Mouse (Mus musculus) limb, embryonic 14.5 days (tissue): Measurements from ENCODE around the gene Tdgf1. TPM values are rescaled to one million over a fixed set of nuclear protein-coding genes. Genes with fewer than 3 reads are reported as not detected.
A peak's percentile ranks its signal among the peaks of the same experiment; 100 is the strongest.

Experiments used
- ATAC-seq: fragments of 200-750 bp; cut with Nextera tagmentation; 2 replicates; pipeline ENCODE4 v1.8.0; 2017; ENCODE audit warnings: low read depth, moderate number of reproducible peaks, moderate TSS enrichment; ENCODE audit not compliant: low FRiP score
- DNase-seq: peaks from one replicate; pipeline ENCODE4 v3.0.0-alpha.2; 2015; ENCODE audit warnings: low spot score
- H3K27ac ChIP-seq: fragments of 300-500 bp; sonication (generic); replicated peaks from 2 replicates; pipeline ENCODE4 v1.5.1; 2014; ENCODE audit warnings: low read depth, mild to moderate bottlenecking, low read length, moderate library complexity, mixed read lengths
- H3K27me3 ChIP-seq: fragments of 300-500 bp; sonication (generic); 2 replicates; pipeline ENCODE4 v1.6.1; 2014; ENCODE audit warnings: low read length, mixed read lengths; ENCODE audit not compliant: control insufficient read depth, insufficient read depth
- H3K36me3 ChIP-seq: fragments of 300-500 bp; sonication (generic); 2 replicates; pipeline ENCODE4 v1.6.1; 2014; ENCODE audit warnings: mild to moderate bottlenecking, low read length, moderate library complexity, mixed read lengths; ENCODE audit not compliant: control insufficient read depth, insufficient read depth
- H3K4me1 ChIP-seq: fragments of 300-500 bp; sonication (generic); 2 replicates; pipeline ENCODE4 v1.6.1; 2014; ENCODE audit warnings: antibody characterized with exemption, low read length, mixed read lengths; ENCODE audit not compliant: control insufficient read depth, insufficient read depth
- H3K4me2 ChIP-seq: fragments of 300-500 bp; sonication (generic); replicated peaks from 2 replicates; pipeline ENCODE4 v1.6.1; 2014; ENCODE audit warnings: low read depth, mild to moderate bottlenecking, low read length, moderate library complexity; ENCODE audit not compliant: severe bottlenecking
- H3K4me3 ChIP-seq: fragments of 300-500 bp; sonication (generic); replicated peaks from 2 replicates; pipeline ENCODE4 v1.5.1; 2014; ENCODE audit warnings: low read length
- H3K9ac ChIP-seq: fragments of 300-500 bp; sonication (generic); 2 replicates; pipeline ENCODE4 v1.6.1; 2014; ENCODE audit warnings: mild to moderate bottlenecking, low read depth, low read length, moderate library complexity; ENCODE audit not compliant: severe bottlenecking
- H3K9me3 ChIP-seq: fragments of 300-500 bp; sonication (generic); 2 replicates; pipeline ENCODE4 v1.6.1; 2016; ENCODE audit warnings: low read length; ENCODE audit not compliant: control insufficient read depth
- POLR2A ChIP-seq: fragments of 200-500 bp; IDR thresholded peaks from 2 replicates; pipeline ENCODE4 v1.8.0; 2012; ENCODE audit warnings: inconsistent platforms, mild to moderate bottlenecking, moderate library complexity, borderline replicate concordance; ENCODE audit not compliant: insufficient read depth, insufficient read length; ENCODE audit errors: extremely low read depth
- WGBS: fragments of 180-500 bp; shearing (Covaris S2); extraction: QIAGEN DNeasy Blood & Tissue Kit; methylation state at CpG from one replicate; pipeline ENCODE4 v1.1.7; 2014; 5-methylcytosine and 5-hydroxymethylcytosine counted together
- polyA plus RNA-seq, 2 experiments: library from polyadenylated mRNA; depleted of rRNA in 1 of 2; stranded (reverse) in 1 of 2; unstranded in 1 of 2; fragments of >200 nt; fragmentation: Nextera tagmentation in 1 of 2; extraction: Ambion mirVana in 1 of 2; gene quantifications; 2 replicates each; pipeline versions ENCODE4 v1.2.1 to v1.2.3; 2012 to 2014

Tdgf1 gene
- polyA plus RNA-seq, 2 experiments = 0.38 to 0.40 TPM

DNA sequence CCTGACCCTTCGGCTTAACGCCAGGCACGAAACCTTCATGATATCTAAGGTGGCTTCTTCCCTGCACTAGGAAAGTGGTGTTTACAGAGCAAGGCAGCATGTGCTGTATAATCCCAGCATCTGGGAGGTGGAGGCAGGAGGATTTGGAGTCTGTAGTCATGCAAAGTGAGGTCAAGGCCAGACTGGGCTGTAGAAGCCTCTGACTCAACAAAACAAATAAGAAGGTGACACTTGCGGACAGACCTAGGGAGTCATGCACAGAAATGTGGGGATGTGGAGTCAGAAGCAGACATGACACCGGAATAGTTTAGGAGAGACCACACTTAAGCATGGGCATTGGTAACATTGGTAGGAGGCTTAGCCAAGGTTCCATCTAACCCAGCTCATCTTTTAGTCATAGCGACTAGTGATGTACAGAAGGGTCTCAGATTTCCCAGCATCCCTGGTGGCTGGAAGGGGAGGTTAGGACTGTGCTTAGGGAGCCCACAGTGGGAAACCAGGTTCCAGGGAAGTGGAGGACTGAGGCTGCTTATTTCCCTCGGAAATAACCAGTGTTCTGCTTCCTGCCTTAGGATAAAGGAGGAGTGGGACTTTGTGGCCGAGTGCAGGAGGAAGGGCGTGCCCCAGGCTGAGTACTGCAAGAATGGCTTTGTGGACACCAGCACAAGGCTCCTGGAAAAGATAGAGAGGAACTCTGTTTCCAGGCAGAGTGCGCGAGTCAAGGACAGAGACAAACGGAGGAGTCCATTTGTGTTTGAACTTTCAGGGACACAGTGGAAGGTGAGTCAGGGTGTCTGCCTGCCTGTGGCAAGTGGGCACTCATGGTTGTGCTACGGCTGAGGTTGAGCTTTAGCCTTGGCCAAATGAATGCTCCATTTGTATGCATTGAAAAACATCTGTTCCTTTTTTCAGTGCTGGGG lies 14.5 kb upstream of the Tdgf1 start:
- WGBS = 87% methylated on average over 13 of the region's 13 CpGs

DNA sequence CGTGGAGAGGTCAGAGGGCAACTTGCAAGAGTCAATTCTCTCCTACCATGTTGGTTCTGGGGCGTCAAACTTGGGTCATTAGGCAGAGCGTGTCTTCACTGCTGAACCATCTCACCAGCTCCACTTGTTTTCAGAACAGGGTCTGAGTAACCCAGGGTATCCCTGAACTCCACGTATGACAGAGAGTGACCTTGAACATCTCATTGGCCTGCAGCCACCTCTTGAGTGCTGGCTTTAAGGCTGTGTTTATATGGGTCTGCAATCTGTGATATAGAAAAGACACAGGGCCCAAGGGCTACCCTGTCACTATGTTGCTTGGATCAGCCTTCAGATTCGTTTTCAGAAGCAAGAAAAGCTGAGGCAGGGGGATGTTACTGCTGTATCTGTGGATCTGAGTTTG lies 13.7 kb upstream of the Tdgf1 start:
- ATAC-seq (no peak), DNase-seq (no peak)
- H3K27me3 ChIP-seq = 0 out of 2 replicates have a peak, but pooled peaks cover 2% of the 10 kb centered on the region
- no peak overlapping the region for H3K4me2 ChIP-seq
- no peaks in the 10 kb centered on the region for H3K4me1 ChIP-seq
- H3K36me3 ChIP-seq = no peaks in the 10 kb centered on the region
- no peak for TF ChIP-seq POLR2A
- no peaks in the 10 kb centered on the region for H3K9me3 ChIP-seq
- 82% methylated on average over 5 of the region's 5 CpGs for WGBS
- H3K27ac ChIP-seq = no peak overlapping the region
- H3K4me3 ChIP-seq = no peak overlapping the region
- no peak overlapping the region for H3K9ac ChIP-seq

More for the DNA sequence above, 14.5 kb upstream of the Tdgf1 start:
- Histone ChIP-seq H3K4me2 (no peak overlapping the region), H3K27me3 (no peaks in the 10 kb centered on the region), H3K4me1 (no peaks in the 10 kb centered on the region), H3K27ac (no peak overlapping the region), H3K9me3 (no peaks in the 10 kb centered on the region), H3K36me3 (no peaks in the 10 kb centered on the region), H3K9ac (no peak overlapping the region), H3K4me3 (no peak overlapping the region)
- ATAC-seq (no peak), DNase-seq (no peak)
- no peak for TF ChIP-seq POLR2A

DNA sequence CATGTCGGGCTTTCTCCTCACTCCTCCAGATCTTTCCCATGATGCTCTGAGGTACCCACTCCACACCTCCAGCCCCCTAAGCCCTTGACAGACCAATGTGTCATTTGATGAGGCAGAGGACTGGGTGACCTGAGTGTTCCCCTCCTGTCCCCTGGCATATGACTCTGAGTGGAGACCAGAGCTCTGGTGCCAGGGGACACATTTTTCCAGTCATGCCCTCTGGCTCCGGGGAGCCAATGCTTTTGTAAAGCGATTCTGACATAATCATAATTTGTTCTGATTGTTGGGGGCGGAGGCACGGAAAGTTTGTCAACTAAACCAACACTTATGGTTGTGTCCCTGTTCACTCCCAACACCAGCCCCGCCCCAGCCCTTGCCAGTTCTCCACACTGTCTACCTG lies 10.0 kb upstream of the Tdgf1 start:
- H3K4me2 ChIP-seq = no peak overlapping the region
- H3K4me1 ChIP-seq = no peaks in the 10 kb centered on the region
- no peak for ATAC-seq
- no peak overlapping the region for H3K27ac ChIP-seq
- no peak overlapping the region for H3K9ac ChIP-seq
- no peak for TF ChIP-seq POLR2A
- no peaks in the 10 kb centered on the region for H3K9me3 ChIP-seq
- no peaks in the 10 kb centered on the region for H3K36me3 ChIP-seq
- no peak overlapping the region for H3K4me3 ChIP-seq
- DNase-seq = no peak
- peaks cover 12% of the 10 kb centered on the region; the same call in 1 of the 2 replicates for H3K27me3 ChIP-seq
- WGBS = 82% methylated on average over 6 of the region's 6 CpGs

DNA sequence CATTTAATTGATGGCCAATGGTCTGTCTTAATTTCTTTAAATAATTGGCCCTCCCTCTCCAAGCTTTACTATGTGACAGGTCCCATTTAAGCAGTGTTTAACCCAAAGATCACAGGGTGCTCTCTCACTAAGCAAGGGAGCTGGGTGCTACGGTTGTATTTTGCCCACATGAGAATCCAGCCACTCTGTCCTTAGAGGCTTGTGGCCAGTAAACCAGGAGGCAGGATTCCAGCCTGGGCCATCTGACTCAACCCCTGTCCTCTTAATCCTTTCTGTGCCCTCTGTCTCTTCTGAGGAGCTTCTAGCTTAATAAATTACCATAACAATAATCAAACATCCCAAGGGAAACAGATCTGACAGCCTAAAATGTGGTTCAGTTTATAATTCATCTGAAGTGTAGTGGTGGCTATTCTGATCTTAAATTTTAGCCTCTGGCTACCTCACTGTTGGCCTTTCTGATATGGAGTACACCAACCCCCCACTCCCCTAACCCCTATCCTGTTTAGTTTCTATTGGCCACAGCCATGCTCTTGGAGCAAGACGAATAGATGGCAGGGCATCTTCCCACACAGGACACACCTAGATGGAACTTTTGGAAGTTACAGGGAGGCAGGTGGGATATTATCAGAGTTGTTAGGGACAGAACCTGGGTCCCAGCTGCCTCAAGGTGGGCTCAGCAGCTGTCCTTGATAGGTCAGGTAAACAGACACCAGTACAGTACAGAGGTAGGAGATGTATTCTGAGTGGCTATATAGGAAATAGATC lies 8.9 kb upstream of the Tdgf1 start:
- Histone ChIP-seq H3K27me3 (peaks cover 12% of the 10 kb centered on the region; the same call in 1 of the 2 replicates), H3K4me3 (no peak overlapping the region), H3K36me3 (no peaks in the 10 kb centered on the region), H3K9me3 (no peaks in the 10 kb centered on the region), H3K9ac (no peak overlapping the region), H3K4me2 (no peak overlapping the region), H3K4me1 (no peaks in the 10 kb centered on the region), H3K27ac (no peak overlapping the region)
- ATAC-seq = no peak
- TF ChIP-seq POLR2A = no peak
- 47% methylated on average over 2 of the region's 2 CpGs for WGBS
- no peak for DNase-seq

DNA sequence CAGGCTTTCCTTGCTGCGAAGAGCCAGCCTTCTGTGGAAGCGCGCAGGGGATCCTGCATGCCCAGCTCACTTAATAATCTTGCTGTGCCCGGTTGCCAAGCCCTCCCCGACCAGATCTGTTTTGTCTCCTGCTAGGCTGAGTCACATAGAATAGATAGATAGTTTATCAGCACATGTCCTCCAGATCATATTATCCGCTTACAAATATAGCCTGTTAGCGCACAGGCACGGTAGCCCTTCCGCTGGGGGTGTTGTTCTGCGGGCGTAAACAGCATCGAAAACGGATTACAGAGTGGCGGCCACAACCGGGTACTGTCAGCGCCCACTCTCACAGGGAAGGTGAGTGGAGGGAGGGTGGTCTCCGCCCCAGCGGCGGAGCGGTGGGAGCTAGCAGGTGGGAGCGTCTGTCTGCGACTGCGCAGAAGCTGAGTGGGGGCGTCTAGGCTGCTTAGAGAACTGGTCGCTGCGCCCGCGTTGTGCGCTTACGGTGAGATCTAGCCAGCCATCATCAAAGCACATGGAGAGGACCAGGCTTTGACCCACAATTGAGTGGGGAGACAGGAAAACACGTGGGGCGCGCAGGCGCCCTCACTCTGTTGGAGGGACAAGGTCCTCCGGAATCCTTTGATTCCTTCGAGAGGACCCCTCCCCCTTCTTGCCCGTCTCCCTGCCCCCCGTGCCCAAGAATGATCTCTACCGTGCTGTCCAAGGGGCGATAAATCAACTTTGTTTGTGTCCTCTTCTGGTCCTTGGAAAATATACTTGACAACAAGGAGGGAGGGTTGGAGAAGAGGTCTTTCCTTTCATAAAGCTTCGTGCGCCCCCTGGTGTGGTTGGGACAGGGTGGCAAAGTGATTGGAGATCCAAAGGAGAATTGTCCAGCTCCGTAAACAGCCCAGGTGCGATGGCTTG lies 7.8 kb upstream of the Tdgf1 start:
- Histone ChIP-seq H3K9me3 (no peaks in the 10 kb centered on the region), H3K9ac (peak overlapping the region; percentile 48), H3K36me3 (no peaks in the 10 kb centered on the region), H3K4me2 (peak overlapping the region; percentile 98), H3K4me3 (peak overlapping the region; percentile 51), H3K4me1 (no peaks in the 10 kb centered on the region), H3K27me3 (peaks cover 12% of the 10 kb centered on the region; the same call in 1 of the 2 replicates), H3K27ac (no peak overlapping the region)
- WGBS = under 1% methylated on average over 44 of the region's 44 CpGs
- ATAC-seq = 0 out of 2 replicates have a peak, but pooled peaks have one; percentile 47
- no peak for TF ChIP-seq POLR2A
- DNase-seq = peak; percentile 63
